Mouse (Mus musculus): ENCODE results near the gene Gm49510. TPM values are rescaled to one million over a fixed set of nuclear protein-coding genes. Genes with fewer than 3 reads are reported as not detected.
A peak's percentile ranks its signal among the peaks of the same experiment; 100 is the strongest.

The Gm49510 gene
- total RNA-seq, 2 experiments from 2014 or later: not detected

GRCm38 (mm10) chr15:78914823-78915659 is 15.6 kb downstream of the Gm49510 start:
- DNase-seq (ENCODE audit: low spot score in 2 of 2): no peak

GRCm38 (mm10) chr15:78915660-78916017 is 16.2 kb downstream of the Gm49510 start:
- peak; percentile 51 to 55 for DNase-seq (ENCODE audit: low spot score in 2 of 2)

- no peak for DNase-seq (ENCODE audit: low spot score in 2 of 2)
These were observed 16.8 kb downstream of the Gm49510 start for GRCm38 (mm10) chr15:78916052-78916826.

GRCm38 (mm10) chr15:78918126-78918525 is 18.7 kb downstream of the Gm49510 start:
- no peak for DNase-seq (ENCODE audit: low spot score in 2 of 2)

- DNase-seq (ENCODE audit: low spot score in 2 of 2): no peak
These were observed 20.4 kb downstream of the Gm49510 start for GRCm38 (mm10) chr15:78919914-78920313.

GRCm38 (mm10) chr15:78922700-78923099 is 23.2 kb downstream of the Gm49510 start:
- no peak for DNase-seq (ENCODE audit: low spot score in 2 of 2)

- no peak for DNase-seq (ENCODE audit: low spot score in 2 of 2)
These were observed 24.1 kb downstream of the Gm49510 start for GRCm38 (mm10) chr15:78923585-78923984.

- DNase-seq (ENCODE audit: low spot score in 2 of 2): peak in 1 of 2 experiments; percentile 34
These were observed 25.7 kb downstream of the Gm49510 start for GRCm38 (mm10) chr15:78925129-78925528.

GRCm38 (mm10) chr15:78926021-78926919 is 26.8 kb downstream of the Gm49510 start, which contains the start of gene Lgals1:
Lgals1 (plus strand) TSS chr15:78926725.
- peak; percentile 77 to 85 for DNase-seq (ENCODE audit: low spot score in 2 of 2)

- DNase-seq (ENCODE audit: low spot score in 2 of 2): peak in 1 of 2 experiments; percentile 34
These were observed 27.7 kb downstream of the Gm49510 start for GRCm38 (mm10) chr15:78927021-78927787.

- peak; percentile 57 to 60 for DNase-seq (ENCODE audit: low spot score in 2 of 2)
These were observed 28.5 kb downstream of the Gm49510 start for GRCm38 (mm10) chr15:78927788-78928457.

- no peak for DNase-seq (ENCODE audit: low spot score in 2 of 2)
These were observed 29.1 kb downstream of the Gm49510 start for GRCm38 (mm10) chr15:78928539-78928938.

- DNase-seq (ENCODE audit: low spot score in 2 of 2): no peak
These were observed 30.8 kb downstream of the Gm49510 start for GRCm38 (mm10) chr15:78930192-78930706.

GRCm38 (mm10) chr15:78930801-78931426 is 31.4 kb downstream of the Gm49510 start:
- DNase-seq (ENCODE audit: low spot score in 2 of 2): no peak

- peak in 1 of 2 experiments; percentile 46 for DNase-seq (ENCODE audit: low spot score in 2 of 2)
These were observed 32.1 kb downstream of the Gm49510 start for GRCm38 (mm10) chr15:78931577-78931976.

- DNase-seq (ENCODE audit: low spot score in 2 of 2): peak; percentile 72 to 76
These were observed 35.4 kb downstream of the Gm49510 start, which contains the start of gene Nol12 for GRCm38 (mm10) chr15:78934784-78935320. Nol12 (plus strand) TSS chr15:78934933.

- no peak for DNase-seq (ENCODE audit: low spot score in 2 of 2)
These were observed 36.9 kb downstream of the Gm49510 start for GRCm38 (mm10) chr15:78936403-78936802.

GRCm38 (mm10) chr15:78937311-78937710 is 37.8 kb downstream of the Gm49510 start:
- no peak for DNase-seq (ENCODE audit: low spot score in 2 of 2)
